Mouse (Mus musculus) right cerebral cortex, postnatal 25 days (tissue): ENCODE data around the gene Pdlim7.

Source experiments
- DNase-seq: peaks from one replicate; pipeline ENCODE4 v3.0.0; 2022

Pdlim7 gene

DNA sequence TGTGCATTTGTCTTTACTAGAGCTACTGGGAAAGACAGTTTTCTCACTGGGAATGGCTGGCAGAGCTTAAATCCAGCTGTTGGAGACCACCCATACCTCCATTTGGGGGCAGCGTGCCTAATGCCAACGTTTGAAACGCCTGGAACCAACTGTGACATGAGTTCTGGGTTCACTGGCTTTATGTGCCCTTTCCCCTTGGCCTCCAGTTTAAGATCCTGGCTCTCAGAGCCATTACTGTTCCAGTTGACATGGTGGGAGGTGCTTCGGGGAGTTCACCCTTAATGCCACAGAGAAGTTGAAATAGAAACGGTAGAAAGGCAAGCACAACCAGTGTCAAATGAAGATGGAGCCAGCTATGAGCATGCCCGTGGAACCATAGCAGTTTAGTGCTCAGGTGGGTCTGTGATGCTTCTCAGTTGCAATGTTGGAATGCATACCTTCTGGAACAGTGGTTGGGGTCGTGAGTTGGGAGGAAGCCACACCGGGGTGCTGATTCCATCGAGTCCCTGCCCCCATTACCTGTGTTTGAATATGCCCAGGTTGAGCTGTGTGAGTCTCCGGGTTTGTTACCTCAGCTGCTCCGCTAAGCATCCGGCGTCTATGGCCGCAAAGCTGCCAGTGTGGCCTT is 50.0 kb downstream of the Pdlim7 start:
- no peak for DNase-seq

GRCm38 (mm10) chr13:55462965-55463364 is 50.5 kb downstream of the Pdlim7 start:
- DNase-seq = no peak

GRCm38 (mm10) chr13:55451785-55452549 is 61.5 kb downstream of the Pdlim7 start:
- no peak for DNase-seq

DNA sequence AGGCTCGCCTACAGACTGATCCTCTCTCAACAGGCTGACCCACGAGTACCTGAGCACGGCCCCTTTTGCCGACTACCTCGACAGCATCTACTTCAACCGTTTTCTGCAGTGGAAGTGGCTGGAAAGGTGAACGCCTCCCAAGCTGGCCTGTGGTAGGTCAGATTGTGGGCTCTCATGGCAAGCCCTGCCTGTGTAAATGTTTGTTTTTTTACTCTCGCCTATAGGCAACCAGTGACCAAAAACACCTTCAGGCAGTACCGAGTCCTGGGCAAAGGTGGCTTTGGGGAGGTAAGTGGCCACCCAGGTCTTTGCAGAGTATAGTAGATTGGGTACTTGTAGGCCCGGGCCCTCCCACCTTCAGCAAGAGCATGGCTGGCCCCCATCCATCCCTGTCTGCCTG is 62.2 kb downstream of the Pdlim7 start:
- no peak for DNase-seq

- peak; percentile 40 for DNase-seq
Measured at GRCm38 (mm10) chr13:55450511-55450980, 62.9 kb downstream of the Pdlim7 start.

DNA sequence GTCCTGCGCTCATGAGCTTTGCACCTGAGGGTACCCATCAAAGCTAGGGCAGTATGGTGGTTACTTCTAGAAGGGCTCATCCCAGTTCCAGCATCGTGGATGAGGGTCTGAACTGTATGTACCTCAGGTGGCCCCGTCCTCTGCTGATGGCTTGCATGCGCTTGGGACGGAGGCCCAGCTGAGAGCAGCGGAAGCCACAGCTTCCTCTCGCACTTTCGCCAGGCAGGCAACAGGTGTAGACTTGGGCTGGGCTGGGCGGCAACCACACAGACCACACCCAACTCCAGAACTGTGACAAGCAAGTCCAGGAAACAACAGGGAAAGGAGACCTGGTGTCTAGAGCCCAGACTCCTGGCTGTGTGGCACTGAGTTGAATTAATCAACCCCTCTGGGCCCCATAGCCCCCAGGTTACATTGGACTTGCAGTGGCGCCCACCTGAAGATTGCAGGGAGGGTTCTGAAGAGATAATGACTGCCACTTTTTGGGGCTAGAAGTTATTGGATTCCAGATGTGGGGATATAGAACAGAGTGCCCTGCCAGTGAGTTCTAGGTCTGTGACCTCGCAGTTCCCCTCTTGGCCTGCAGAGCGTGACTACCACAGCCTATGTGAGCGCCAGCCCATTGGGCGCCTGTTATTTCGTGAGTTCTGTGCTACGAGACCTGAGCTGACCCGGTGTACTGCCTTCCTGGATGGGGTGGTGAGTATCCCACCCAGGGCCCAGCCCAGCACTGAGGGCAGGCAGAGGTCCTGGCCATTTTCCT is 63.6 kb downstream of the Pdlim7 start:
- no peak for DNase-seq

DNA sequence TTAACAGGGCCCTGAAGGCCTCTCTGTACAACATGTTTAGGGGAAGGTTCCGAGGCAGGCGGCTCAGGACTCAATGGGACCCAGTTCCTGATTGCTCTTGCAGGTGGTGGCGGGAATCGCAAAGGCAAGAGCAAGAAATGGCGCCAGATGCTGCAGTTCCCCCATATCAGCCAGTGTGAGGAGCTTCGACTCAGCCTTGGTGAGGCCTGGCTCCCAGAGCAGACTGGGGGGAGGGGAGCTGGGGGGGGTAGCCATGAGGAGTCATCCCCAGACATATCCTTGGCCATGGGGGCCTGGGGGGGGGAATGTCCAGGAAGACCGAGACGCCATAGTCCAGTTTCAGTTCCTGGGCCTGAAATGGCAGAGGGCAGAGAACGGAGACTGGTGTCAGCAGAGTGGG is 64.3 kb downstream of the Pdlim7 start:
- no peak for DNase-seq

DNA sequence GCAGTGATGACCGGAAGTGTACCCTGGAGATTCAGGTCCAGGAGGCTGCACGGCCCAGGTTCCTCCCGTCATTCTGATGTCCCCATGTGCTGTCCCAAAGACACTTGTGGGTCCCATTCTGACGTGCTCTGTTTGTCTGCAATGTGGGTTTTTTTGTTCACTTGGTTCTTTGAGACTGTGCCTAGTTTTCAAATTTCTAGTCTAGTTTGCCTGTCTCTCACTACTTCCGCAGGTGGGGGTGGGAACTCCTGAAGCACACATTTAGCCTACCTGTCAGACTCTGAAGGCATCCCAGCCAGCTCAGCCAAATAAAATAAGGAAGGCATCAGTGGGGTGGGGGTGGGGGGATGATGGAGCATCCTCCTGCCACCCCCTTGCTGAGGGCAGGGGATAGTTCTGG is 65.3 kb downstream of the Pdlim7 start:
- DNase-seq = no peak

- DNase-seq = no peak
Measured at GRCm38 (mm10) chr13:55447543-55447943, 65.9 kb downstream of the Pdlim7 start.

- no peak for DNase-seq
Measured at GRCm38 (mm10) chr13:55446483-55447105, 66.9 kb downstream of the Pdlim7 start.
